Mouse (Mus musculus) spleen, adult 2 months (tissue): ENCODE results near the gene Fam198a.

Experiments
- CTCF ChIP-seq: fragments of 200-500 bp; IDR thresholded peaks from 2 replicates; pipeline ENCODE4 v1.5.1; 2011; ENCODE audit warnings: mild to moderate bottlenecking, inconsistent platforms; ENCODE audit not compliant: insufficient read depth, insufficient read length, insufficient replicate concordance; ENCODE audit errors: extremely low read depth
- POLR2A ChIP-seq: fragments of 200-500 bp; IDR thresholded peaks from 2 replicates; pipeline ENCODE4 v1.6.1; 2011; ENCODE audit warnings: low read depth, low read length, inconsistent platforms

DNA sequence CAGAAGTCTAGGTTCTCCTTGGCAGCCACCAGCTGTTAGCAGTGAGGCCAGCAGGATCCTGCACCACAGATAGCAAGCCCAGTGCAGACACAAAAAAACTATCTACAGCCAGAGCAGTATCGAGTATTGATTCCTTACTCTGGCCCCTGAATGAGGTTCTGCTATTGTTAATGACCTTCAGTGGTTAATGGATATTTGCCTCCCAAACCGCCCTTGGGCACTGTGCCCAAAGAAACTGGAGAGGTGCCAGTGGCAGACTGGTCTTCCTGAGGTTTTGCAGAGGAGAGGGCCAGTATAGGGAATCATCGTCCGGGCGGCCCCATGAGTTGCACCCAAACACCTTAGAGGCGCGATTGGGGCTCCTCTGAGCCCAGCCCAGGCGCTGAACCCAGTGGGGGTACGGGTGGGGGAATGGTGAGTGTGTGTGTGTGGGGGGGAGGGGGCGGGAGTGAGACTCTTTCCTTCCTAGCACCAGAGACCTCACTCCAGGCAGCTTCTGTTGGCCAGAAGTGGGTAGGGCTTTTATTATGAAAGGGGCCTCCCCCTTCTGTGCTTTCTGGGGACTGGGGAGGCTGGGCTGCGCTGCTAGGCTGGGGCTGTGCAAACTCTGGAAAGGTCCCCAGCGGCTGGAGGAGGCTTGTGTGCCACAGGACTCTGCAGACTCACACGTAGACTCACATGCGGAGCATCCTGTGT, at the start of gene Fam198a:
- TF ChIP-seq CTCF (no peak), POLR2A (no peak)
